Mouse (Mus musculus) spleen, postnatal 14 days (tissue): ENCODE data around the gene Tfip11.
A peak's percentile ranks its signal among the peaks of the same experiment; 100 is the strongest.

ENCODE experiments used
- DNase-seq, 2 experiments: peaks; one replicate each; pipeline ENCODE4 v3.0.0; 2021 to 2022; ENCODE audit warnings: low spot score in 2 of 2

Tfip11 gene

DNA sequence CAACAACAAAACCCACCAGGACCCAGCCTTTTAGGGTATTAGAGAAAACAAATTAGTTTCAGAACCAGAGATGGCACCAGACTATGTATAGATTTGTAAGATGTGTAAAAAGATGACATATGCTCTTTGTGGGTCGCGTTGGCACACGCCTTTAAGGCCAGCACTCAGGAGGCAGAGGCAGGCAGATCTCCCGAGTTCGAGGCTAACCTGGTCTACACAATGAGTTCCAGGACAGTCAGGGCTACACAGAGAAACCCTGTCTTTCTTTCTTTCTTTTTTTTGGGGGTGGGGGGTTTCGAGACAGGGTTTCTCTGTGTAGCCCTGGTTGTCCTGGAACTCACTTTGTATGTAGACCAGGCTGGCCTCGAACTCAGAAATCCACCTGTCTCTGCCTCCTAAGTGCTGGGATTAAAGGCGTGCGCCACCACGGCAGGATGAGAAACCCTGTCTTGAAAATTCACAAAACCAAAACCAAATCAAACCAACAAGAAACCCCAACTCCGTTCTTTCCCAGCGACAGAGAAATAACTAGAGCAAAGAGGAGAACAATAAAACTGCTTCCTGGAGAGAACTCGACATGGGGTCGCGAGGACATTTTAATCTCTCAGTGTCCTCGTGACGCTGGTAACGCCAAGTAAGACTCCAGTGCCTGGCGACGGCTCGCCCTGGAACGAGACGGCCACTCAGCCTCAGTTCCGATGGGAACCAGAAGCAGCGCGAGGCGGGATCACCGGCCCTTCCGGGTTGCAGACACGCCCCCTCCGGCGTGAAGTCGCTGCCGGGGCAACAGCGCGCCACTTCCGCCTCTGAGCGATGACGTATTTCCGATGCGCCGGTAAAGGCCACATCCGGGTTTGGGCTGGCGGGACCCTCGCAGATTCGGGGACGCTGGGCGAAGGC is at the start of gene Tfip11:
TSS of gene Tfip11 (plus strand) at position 813 of the 900 bp plus-strand sequence.
- DNase-seq: peak; percentile 85 to 91

- DNase-seq: no peak
Observed at GRCm38 (mm10) chr5:112276907-112277348, 49.2 kb upstream of the Tfip11 start.

GRCm38 (mm10) chr5:112277906-112278470 is 48.2 kb upstream of the Tfip11 start:
- no peak for DNase-seq

DNA sequence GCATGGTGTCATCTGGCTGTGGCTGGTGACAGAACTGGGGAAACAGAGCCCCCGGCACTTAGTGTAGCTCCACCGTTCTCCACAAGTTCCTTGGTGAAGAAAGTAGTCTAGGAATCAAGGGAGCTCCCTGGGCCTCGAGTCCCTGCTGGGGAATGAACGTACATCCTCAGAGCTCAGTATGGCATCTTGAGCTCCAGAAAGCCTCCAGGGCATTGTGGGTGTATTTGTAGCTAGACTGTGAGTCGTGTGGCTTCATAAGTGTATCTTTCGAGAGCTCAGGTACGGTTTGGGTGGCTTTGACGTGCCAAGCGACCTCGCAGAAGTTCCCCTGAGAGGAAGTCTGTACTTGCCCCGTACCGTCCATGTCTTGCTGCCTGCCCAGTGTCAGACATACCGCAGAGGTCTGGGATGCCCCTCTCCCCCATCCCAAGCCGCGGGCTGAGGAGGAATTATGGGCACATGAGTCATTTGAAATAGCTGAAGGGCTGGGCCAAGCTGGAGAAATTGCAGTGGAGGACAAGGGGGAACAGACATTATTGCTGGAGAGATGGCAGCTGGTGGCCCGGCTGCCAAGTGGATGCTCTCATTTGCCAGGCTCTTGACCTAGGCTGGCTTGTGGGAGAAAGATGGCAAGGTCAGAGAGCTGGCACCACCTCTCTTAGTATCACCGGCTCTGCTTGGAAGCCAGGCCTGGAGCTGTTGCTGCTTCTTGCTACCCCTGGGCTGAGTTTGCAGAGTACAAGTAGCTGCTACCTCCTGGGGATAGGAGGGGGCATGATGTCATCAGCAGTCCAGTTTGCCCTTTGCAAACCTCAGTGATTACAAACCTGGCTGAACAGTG is 46.8 kb upstream of the Tfip11 start:
- no peak for DNase-seq

DNA sequence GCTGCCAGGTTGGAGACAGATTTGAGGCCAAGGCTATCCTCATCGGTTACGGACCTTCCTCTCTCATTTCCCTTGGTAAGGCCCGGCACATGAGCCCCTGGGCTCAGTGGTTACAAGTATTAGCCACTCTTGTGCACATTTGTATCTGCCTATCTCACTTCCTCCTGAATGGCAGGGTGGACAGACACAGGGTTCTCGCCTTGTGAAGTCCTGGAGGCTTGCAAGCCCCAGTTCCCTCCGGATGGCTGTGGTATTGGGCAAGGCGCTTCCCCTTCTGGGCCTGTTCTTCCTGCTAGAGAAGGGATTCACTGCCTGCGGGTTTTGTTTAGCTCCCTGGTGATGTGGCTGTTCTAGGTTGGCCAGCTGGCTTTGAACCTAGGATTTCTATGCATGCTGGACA is 46.0 kb upstream of the Tfip11 start:
- no peak for DNase-seq

- no peak for DNase-seq
Observed at GRCm38 (mm10) chr5:112280863-112281660, 45.1 kb upstream of the Tfip11 start.

- DNase-seq: no peak
Observed at GRCm38 (mm10) chr5:112281676-112282075, 44.5 kb upstream of the Tfip11 start.

DNA sequence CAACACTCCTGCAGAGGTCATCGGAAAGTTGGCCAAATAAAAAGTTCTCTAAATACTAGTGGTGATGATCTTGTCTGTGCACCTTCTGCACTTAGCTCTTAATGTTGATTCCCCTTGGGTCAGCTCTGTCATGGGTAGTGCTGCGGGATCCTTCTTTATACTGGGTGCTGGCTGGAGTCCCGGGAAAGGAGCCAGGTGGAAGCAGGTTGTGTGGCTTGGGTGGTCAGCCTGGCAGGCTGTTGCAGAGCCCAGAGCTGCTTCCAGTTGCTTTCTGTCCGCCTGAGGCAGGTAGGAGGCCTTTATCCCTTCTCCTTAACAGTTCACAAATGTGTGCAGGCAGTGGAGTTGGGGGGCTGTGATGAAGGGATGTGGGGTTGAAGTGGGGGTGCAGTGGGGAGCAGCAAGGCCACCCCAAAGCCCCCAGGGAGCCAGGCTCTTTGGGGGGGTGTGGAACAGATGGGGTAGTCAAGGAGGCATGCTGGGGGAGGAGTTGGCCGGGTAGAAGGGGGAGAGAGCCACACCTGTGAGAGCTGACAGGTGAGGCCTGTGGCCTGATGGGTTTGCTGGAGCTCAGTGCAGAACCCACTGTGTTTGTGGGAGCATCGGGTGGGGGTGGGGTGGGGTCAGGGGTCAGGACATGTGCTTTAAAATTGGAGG is 43.9 kb upstream of the Tfip11 start:
- DNase-seq: no peak

- no peak for DNase-seq
Observed at GRCm38 (mm10) chr5:112282780-112283482, 43.2 kb upstream of the Tfip11 start.

DNA sequence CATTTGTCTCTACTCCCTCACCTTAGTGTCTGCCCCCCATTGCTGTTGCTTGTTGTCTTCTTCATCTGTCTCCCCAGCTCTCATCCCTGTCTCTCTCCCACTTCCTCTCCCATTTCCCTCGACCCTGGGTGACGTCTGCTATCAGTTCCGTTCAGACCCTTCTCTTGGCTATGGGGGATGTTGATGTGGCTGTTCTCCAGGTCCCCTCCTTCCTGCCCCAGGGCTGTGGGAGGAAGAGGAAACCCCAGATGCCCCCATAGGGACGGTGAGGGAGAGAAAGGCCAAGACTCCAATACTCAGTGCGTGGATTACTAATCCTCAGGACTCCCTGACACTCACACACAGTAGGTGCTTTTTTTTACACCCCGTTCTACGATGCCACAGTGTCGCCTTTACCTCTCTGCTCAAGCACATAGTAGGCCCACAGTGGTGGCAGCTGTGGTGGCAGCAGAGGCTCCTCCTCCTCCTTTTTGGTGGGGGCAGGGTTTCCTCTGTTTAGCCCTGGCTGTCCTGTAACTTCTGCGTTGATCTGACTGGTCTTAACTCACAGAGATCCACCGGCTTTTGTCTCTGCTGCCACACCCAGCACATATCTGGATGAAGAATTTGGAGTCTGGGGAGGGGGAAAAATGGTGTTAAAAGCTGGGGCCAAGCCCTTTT is 42.5 kb upstream of the Tfip11 start:
- no peak for DNase-seq

- DNase-seq: no peak
Observed at GRCm38 (mm10) chr5:112284203-112284582, 42.0 kb upstream of the Tfip11 start.

DNA sequence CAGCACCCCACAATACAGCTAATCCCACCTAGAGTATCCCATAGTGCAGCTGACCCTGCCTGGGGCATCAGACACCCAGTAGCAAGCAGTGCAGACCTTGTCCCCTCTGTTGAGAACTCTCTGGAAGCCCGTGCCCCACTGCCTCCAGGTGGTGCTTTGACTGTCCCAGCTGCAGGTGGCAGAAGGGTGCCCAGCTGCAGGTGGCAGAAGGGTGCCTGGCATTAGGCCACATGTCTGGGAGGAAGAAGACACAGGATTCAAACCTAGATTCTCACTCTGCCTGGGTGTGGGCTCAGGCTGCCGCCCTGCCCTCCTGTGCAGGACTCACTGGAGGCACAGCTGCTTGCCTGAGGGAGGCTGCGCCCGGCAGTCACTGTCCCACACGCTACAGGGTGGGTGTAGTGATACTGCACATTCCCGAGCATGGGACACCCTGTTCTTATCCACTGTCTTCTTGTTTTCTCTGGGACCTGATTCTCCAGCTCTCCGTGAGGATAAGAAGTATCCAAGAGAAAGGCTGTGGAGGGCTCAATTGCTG is 40.5 kb upstream of the Tfip11 start:
- no peak for DNase-seq

DNA sequence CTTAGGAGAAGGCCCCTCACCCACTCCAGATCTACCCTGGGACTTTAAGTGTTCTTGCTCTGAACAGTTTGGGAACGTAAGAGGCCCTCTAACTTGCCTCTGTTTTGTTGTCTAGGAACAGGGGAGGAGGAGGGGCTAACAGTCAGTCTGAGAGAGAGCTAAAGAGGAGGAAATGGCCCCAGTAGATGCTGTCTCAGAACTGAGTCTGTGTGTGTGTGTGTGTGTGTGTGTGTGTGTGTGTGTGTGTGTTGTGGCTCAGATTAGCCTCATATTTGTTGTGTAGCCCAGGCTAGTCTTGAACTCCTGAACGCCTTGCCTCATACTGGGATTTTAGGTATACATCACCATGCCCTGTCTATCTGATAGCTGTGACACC is 39.6 kb upstream of the Tfip11 start:
- DNase-seq: no peak

DNA sequence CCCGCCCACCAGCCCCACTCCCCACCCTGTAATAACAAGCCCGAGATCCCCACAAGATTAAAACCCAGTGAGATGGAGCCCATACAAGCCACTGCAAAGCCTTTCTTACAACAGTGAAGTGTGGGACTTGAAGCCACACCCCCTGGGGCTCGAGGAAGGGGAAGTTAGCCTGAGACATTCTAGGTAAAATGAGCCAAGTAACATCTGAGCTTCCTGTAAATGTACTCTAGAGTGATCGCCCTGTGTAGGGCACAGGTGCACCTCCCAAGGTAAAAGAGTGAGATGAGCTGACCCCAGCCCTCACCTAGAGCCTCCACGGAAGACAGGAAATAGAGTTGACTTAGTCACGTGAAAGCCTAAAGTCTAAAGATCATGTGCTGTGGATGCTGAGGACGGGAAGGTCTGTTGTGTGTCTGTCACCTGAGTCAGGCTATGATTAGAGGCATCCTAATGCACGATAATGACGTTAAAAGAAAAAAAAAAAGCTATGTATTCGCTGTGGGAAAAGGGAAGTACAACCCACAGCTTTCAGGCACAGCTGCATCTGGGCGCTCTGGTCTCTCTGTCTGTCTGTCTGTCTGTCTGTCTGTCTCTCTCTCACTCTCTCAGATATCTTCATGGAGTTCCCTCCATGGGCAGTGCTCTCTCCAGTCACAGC is 39.0 kb upstream of the Tfip11 start:
- no peak for DNase-seq

- DNase-seq: no peak
Observed at GRCm38 (mm10) chr5:112287652-112288051, 38.5 kb upstream of the Tfip11 start.

DNA sequence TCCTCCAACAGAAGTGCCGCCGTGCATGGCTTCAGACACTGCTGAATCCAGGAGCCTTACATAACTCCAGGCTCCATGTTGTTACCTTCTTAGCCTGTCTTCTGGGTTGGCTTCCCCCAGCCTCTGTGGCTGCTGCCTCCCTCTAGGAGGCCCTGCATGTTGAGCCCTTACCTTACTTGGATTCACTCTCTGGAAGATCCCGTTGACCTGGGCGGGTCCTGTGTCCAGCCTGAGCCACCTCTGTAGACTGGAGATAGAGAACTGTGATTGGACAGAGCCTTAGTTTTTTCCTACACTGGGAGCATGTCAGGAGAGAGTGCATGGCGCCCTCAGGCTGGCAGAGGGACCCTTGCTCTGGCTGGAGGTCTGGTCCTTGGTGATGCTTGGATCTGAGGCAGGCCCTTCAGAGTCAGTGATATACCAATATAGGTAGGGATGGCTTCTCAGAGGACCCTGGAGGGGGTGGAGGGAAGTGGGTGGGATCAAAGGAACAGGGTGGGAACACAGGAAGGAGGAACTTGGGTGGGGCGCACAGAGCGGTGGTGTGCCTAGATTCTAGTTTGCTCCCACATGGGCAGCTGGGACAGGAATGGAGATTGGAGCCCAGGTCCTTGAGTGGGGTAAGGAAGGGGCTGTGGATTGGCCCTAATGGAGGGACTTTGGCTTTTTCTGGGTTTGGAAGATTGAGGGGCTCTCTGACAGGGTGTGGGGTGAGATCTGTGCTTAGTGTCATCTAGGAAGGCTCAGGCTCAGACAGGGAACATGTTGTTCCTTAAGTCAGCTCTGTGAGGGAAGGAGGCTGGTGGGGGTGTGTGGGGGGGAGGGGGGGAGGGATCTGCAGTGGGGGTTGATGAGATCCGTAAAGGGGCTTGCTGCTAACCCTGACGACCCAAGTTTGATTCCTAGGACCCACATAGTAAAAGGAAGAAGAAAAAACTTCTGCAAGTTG is 37.7 kb upstream of the Tfip11 start:
- no peak for DNase-seq

- DNase-seq: no peak
Observed at GRCm38 (mm10) chr5:112289236-112289635, 36.9 kb upstream of the Tfip11 start.
